Comparison of ENCODE assay signal across 8 mouse cellular contexts in genomic region chr6:100287334-100288015, GRCm38 (mm10). TPM values are rescaled to one million over a fixed set of nuclear protein-coding genes. Genes with fewer than 3 reads are reported as not detected.
DNase-seq lines count a peak whose midpoint lies in the region; ATAC-seq and TF ChIP-seq lines count a peak whose summit lies in the region.

Gene Rybp, minus strand, starts transcription at chr6:100287485.

- 0% methylated on average over 81 of the region's 112 CpGs for WGBS in embryonic facial prominence, embryonic 13.5 days
- WGBS in kidney, adult 2 months = under 1% methylated on average over 109 of the region's 112 CpGs
- WGBS in limb, embryonic 11.5 days = 0% methylated on average over 24 of the region's 112 CpGs
- under 1% methylated on average over 83 of the region's 112 CpGs for WGBS in midbrain, embryonic 13.5 days
- 1% methylated on average over 98 of the region's 112 CpGs for WGBS in small intestine, adult 2 months

- H3K9ac ChIP-seq in embryonic facial prominence, embryonic 13.5 days = peak within 1 kb of the TSS; percentile 92
- H3K9ac ChIP-seq in limb, embryonic 11.5 days (ENCODE audit: low read length) = peak within 1 kb of the TSS; percentile 94
- peak within 1 kb of the TSS; percentile 91 for H3K9ac ChIP-seq in midbrain, embryonic 13.5 days (replicated peaks)

- H3K27ac ChIP-seq in embryonic facial prominence, embryonic 13.5 days = peak within 1 kb of the TSS; percentile 97
- H3K27ac ChIP-seq in kidney, adult 2 months (ENCODE audit: insufficient read depth, low read depth, low read length) = peak within 1 kb of the TSS; percentile 72
- peak within 1 kb of the TSS; percentile 94 for H3K27ac ChIP-seq in limb, embryonic 11.5 days (replicated peaks; ENCODE audit: low read depth, low read length)
- peak within 1 kb of the TSS; percentile 98 for H3K27ac ChIP-seq in midbrain, embryonic 13.5 days
- peak within 1 kb of the TSS; percentile 71 for H3K27ac ChIP-seq in small intestine, adult 2 months (ENCODE audit: insufficient read depth, low read depth, low read length)

- 0 out of 2 replicates have a peak, but pooled peaks cover 3% of the 10 kb centered on the region for H3K27me3 ChIP-seq in embryonic facial prominence, embryonic 13.5 days
- H3K27me3 ChIP-seq in kidney, adult 2 months (replicated peaks; ENCODE audit: control insufficient read depth, insufficient read depth, low read length) = no peaks in the 10 kb centered on the region
- 0 out of 2 replicates have a peak, but pooled peaks cover 6% of the 10 kb centered on the region for H3K27me3 ChIP-seq in limb, embryonic 11.5 days (ENCODE audit: control insufficient read depth, insufficient read depth, low read length)
- peaks cover 23% of the 10 kb centered on the region for H3K27me3 ChIP-seq in midbrain, embryonic 13.5 days
- H3K27me3 ChIP-seq in small intestine, adult 2 months (ENCODE audit: control insufficient read depth, insufficient read depth, low read length) = no peaks in the 10 kb centered on the region

- TF ChIP-seq POLR2A in kidney, adult 2 months (IDR thresholded peaks at IDR 0.05; ENCODE audit: low read depth, low read length) = no peak
- 0 out of 2 replicates have a peak, but pooled peaks have one; percentile 18 for TF ChIP-seq POLR2A in small intestine, adult 2 months (IDR thresholded peaks at IDR 0.05; ENCODE audit: low read depth, low read length)

- no peak for TF ChIP-seq CTCF in kidney, adult 2 months (conservative IDR thresholded peaks at IDR 0.05; ENCODE audit: insufficient read depth, insufficient read length, low read depth, low read length)
- no peak for TF ChIP-seq CTCF in small intestine, adult 2 months (IDR thresholded peaks at IDR 0.05; ENCODE audit: extremely low read depth, insufficient read length, insufficient replicate concordance, low read depth, low read length)

- peaks cover 30% of the 10 kb centered on the region for H3K4me1 ChIP-seq in embryonic facial prominence, embryonic 13.5 days
- peaks cover 7% of the 10 kb centered on the region for H3K4me1 ChIP-seq in kidney, adult 2 months (ENCODE audit: control insufficient read depth, insufficient read depth, low read length)
- peaks cover 8% of the 10 kb centered on the region; the same call in 1 of the 2 replicates for H3K4me1 ChIP-seq in limb, embryonic 11.5 days (ENCODE audit: control insufficient read depth, insufficient read depth, low read length)
- H3K4me1 ChIP-seq in midbrain, embryonic 13.5 days (replicated peaks) = peaks cover 39% of the 10 kb centered on the region
- H3K4me1 ChIP-seq in small intestine, adult 2 months (ENCODE audit: control insufficient read depth, insufficient read depth, insufficient read length, low read length) = peaks cover 4% of the 10 kb centered on the region; the same call in 1 of the 2 replicates

- H3K4me2 ChIP-seq in embryonic facial prominence, embryonic 13.5 days = peak within 1 kb of the TSS; percentile 93
- peak within 1 kb of the TSS; percentile 92 for H3K4me2 ChIP-seq in limb, embryonic 11.5 days (ENCODE audit: low read depth, severe bottlenecking)
- peak within 1 kb of the TSS; percentile 96 for H3K4me2 ChIP-seq in midbrain, embryonic 13.5 days (replicated peaks)

- no peaks in the 10 kb centered on the region for H3K36me3 ChIP-seq in embryonic facial prominence, embryonic 13.5 days
- no peaks in the 10 kb centered on the region for H3K36me3 ChIP-seq in kidney, adult 2 months (ENCODE audit: control insufficient read depth, insufficient read depth, low read length)
- no peaks in the 10 kb centered on the region for H3K36me3 ChIP-seq in limb, embryonic 11.5 days (ENCODE audit: control insufficient read depth, insufficient read depth, low read length)
- H3K36me3 ChIP-seq in midbrain, embryonic 13.5 days = no peaks in the 10 kb centered on the region
- H3K36me3 ChIP-seq in small intestine, adult 2 months (ENCODE audit: control insufficient read depth, insufficient read depth, low read length) = no peaks in the 10 kb centered on the region

- H3K9me3 ChIP-seq in embryonic facial prominence, embryonic 13.5 days = peaks cover under 1% of the 10 kb centered on the region; the same call in 1 of the 2 replicates
- no peaks in the 10 kb centered on the region for H3K9me3 ChIP-seq in limb, embryonic 11.5 days (ENCODE audit: control insufficient read depth, low read length)
- no peaks in the 10 kb centered on the region for H3K9me3 ChIP-seq in midbrain, embryonic 13.5 days

- ATAC-seq in embryonic facial prominence, embryonic 13.5 days (ENCODE audit: insufficient number of reproducible peaks, insufficient read depth, low FRiP score, low TSS enrichment, low read depth) = peak; percentile 97
- ATAC-seq in limb, embryonic 11.5 days (ENCODE audit: insufficient number of reproducible peaks, low FRiP score, low TSS enrichment, low read depth) = peak; percentile 94
- ATAC-seq in midbrain, embryonic 13.5 days = peak; percentile 95

- peak within 1 kb of the TSS; percentile 76 for H3K4me3 ChIP-seq in embryonic facial prominence, embryonic 13.5 days
- H3K4me3 ChIP-seq in kidney, adult 2 months (ENCODE audit: insufficient read depth, low read depth, low read length) = peak within 1 kb of the TSS; percentile 85
- H3K4me3 ChIP-seq in limb, embryonic 11.5 days (ENCODE audit: low read depth, low read length) = peak within 1 kb of the TSS; percentile 65
- peak within 1 kb of the TSS; percentile 71 for H3K4me3 ChIP-seq in midbrain, embryonic 13.5 days (replicated peaks)
- H3K4me3 ChIP-seq in small intestine, adult 2 months (ENCODE audit: low read depth, low read length) = peak within 1 kb of the TSS; percentile 96

- DNase-seq in 3T3-L1 (ENCODE audit: low read depth, low spot score) = peak; percentile 85
- peak; percentile 87 to 89 for DNase-seq in adrenal gland, postnatal 4 days (ENCODE audit: low spot score in 2 of 2)
- DNase-seq in heart, adult 18-20 months = peak; percentile 93 to 95
- peak; percentile 97 for DNase-seq in kidney, adult 2 months
- DNase-seq in limb, embryonic 11.5 days (ENCODE audit: low spot score) = peak; percentile 96

RNA-seq across cellular contexts. Expression of gene Rybp, which starts in this region (rescaled TPM):
- total RNA-seq in adrenal gland, postnatal 4 days (2021) = 10 to 100 TPM; 34.1 to 34.7 TPM
- 22.0 and 27.6 TPM in 2 replicates for polyA plus RNA-seq in embryonic facial prominence, embryonic 13.5 days (2015; fragmentation: Nextera tagmentation; extraction: Ambion mirVana)
- total RNA-seq in heart, adult 18-20 months (2021) = 10 to 100 TPM; 11.2 to 16.0 TPM
- 19.4 and 23.0 TPM in 2 replicates for polyA plus RNA-seq in kidney, adult 2 months (2012; rRNA removed)
- 16.0 TPM in 2 replicates for polyA plus RNA-seq in limb, embryonic 11.5 days (2014; fragmentation: Nextera tagmentation; extraction: Ambion mirVana)
- 18.0 and 19.7 TPM in 2 replicates for polyA plus RNA-seq in midbrain, embryonic 13.5 days (2015; fragmentation: Nextera tagmentation; extraction: Ambion mirVana)
- 9.2 and 16.8 TPM in 2 replicates for polyA plus RNA-seq in small intestine, adult 2 months (2012; rRNA removed)

Comparison
In these comparisons a context has a peak if more than half of its experiments do, and no peak if none do; other contexts are left out.
1. Peak in every context shown above with its lines: DNase-seq, ATAC-seq, H3K4me3 ChIP-seq and H3K27ac ChIP-seq.